Mouse (Mus musculus) heart, adult 2 months (tissue): ENCODE results near the gene Vwa1.
A peak's percentile ranks its signal among the peaks of the same experiment; 100 is the strongest.

Experiments
- CTCF ChIP-seq: fragments of 200-600 bp; IDR thresholded peaks from 2 replicates; pipeline ENCODE4 v1.8.1; 2022; ENCODE audit warnings: antibody characterized with exemption, mild to moderate bottlenecking, moderate library complexity
- POLR2A ChIP-seq: fragments of 200-500 bp; IDR thresholded peaks from 2 replicates; pipeline ENCODE4 v1.6.1; 2011; ENCODE audit warnings: mild to moderate bottlenecking, low read depth, low read length, control low read depth; ENCODE audit not compliant: insufficient read depth

- TF ChIP-seq CTCF, result no peak
- peak; percentile 39; the same call in 1 of the 2 replicates for TF ChIP-seq POLR2A
Measured at GRCm38 (mm10) chr4:155774971-155775740, 658 bp upstream of the Vwa1 start.
